In the genomic region with DNA sequence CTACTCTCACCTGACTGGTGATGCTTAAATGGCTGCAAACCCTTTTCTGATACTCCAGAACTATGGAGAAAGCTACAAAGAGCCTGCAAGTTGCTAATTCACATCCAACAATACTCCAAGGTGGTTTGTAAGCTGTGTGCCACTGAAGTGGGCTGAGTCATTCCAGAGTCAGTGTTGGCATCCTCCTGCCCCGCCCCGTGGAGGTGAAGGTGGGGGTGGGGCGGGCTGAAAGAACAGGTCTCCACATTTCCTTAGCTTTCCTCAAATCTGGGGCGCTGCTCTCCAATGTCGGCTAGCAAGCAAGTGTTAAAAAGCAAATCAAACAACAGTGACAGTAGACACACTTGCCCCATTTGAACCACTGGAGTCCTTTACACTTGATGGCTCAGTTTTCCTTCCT, we compare ENCODE assay signal across 28 mouse cellular contexts.
A peak's percentile ranks its signal among the peaks of the same experiment; 100 is the strongest.
DNase-seq lines count a peak whose midpoint lies in the region; ATAC-seq lines count a peak whose summit lies in the region.
"Had no signal": no experiment of that assay in that cellular context is flagged by ENCODE, and none has a peak within 500 bp of the region (broad histone marks: within the 10 kb centered on the region; RNA-seq: fewer than 3 reads in every experiment).

No protein-coding gene starts in this region.

- 80% methylated on average over 5 of the region's 5 CpGs for WGBS in heart, embryonic 12.5 days

- no peak overlapping the region for H3K9ac ChIP-seq in heart, embryonic 12.5 days
- H3K9ac ChIP-seq: embryonic facial prominence, embryonic 13.5 days; embryonic facial prominence, embryonic 15.5 days; forebrain, embryonic 12.5 days had no signal

- no peaks in the 10 kb centered on the region for H3K9me3 ChIP-seq in heart, embryonic 12.5 days (replicated peaks)
- H3K9me3 ChIP-seq: embryonic facial prominence, embryonic 13.5 days; embryonic facial prominence, embryonic 15.5 days; forebrain, embryonic 10.5 days; forebrain, embryonic 12.5 days; G1E had no signal

- H3K4me2 ChIP-seq in heart, embryonic 12.5 days = no peak overlapping the region
- H3K4me2 ChIP-seq: embryonic facial prominence, embryonic 13.5 days; embryonic facial prominence, embryonic 15.5 days; forebrain, embryonic 12.5 days had no signal

- no peak for ATAC-seq in heart, embryonic 12.5 days (ENCODE audit: insufficient number of reproducible peaks, low FRiP score)
- ATAC-seq: activated CD4-positive, CD25-positive, alpha-beta regulatory T cell, adult 4 months; CD4-positive, CD25-positive, alpha-beta regulatory T cell, adult 4 months; forebrain, embryonic 14.5 days; forebrain, embryonic 16.5 days; Patski had no signal

- H3K4me1 ChIP-seq in heart, embryonic 12.5 days (replicated peaks) = peaks cover 14% of the 10 kb centered on the region

- peak; percentile 64 for DNase-seq in heart, adult 11 months
- DNase-seq in lung, postnatal 36 days = peak; percentile 18
- no peak for DNase-seq in lung, postnatal 25 days (ENCODE audit: low spot score)
- DNase-seq in 3134 (ENCODE audit: extremely low read depth, insufficient read length, low spot score) = peak; percentile 61
- no peak for DNase-seq in cerebellum, postnatal 25 days
- DNase-seq: adrenal gland, adult 8-10 months; adrenal gland, postnatal 14 days; adrenal gland, postnatal 36 days; B cell, adult 2 months; cerebellum, adult 11-12 months; cerebellum, adult 2 months; cerebellum, adult 9-10 months; cerebellum, postnatal 10 days; cerebellum, postnatal 36 days; embryo, embryonic 11 days had no signal

- no peaks in the 10 kb centered on the region for H3K36me3 ChIP-seq in heart, embryonic 12.5 days
- H3K36me3 ChIP-seq: embryonic facial prominence, embryonic 13.5 days; forebrain, embryonic 12.5 days had no signal

- H3K27ac ChIP-seq in heart, embryonic 12.5 days (ENCODE audit: poor library complexity, severe bottlenecking) = no peak overlapping the region
- H3K27ac ChIP-seq: embryonic facial prominence, embryonic 13.5 days; embryonic facial prominence, embryonic 15.5 days; forebrain, embryonic 10.5 days; forebrain, embryonic 12.5 days had no signal

- no peak overlapping the region for H3K4me3 ChIP-seq in heart, embryonic 12.5 days
- H3K4me3 ChIP-seq: embryonic facial prominence, embryonic 13.5 days; embryonic facial prominence, embryonic 15.5 days; erythroblast, embryonic 14.5 days; forebrain, embryonic 10.5 days; forebrain, embryonic 12.5 days had no signal

- H3K27me3 ChIP-seq in heart, embryonic 12.5 days (replicated peaks) = no peaks in the 10 kb centered on the region
- H3K27me3 ChIP-seq: CH12.LX; embryonic facial prominence, embryonic 15.5 days; forebrain, embryonic 12.5 days; Patski had no signal

Comparison
In these comparisons a context has a peak if more than half of its experiments do, and no peak if none do; other contexts are left out.
1. DNase-seq: peak in heart, adult 11 months (single experiment), lung, postnatal 36 days (single experiment) and 3134 (single experiment); none in lung, postnatal 25 days (single experiment) and cerebellum, postnatal 25 days (0 of 2).